Mouse (Mus musculus) testis, adult 2 months (tissue): ENCODE results near the gene Plekhj1.

Experiments
- CTCF ChIP-seq: fragments of 200-500 bp; IDR thresholded peaks from 2 replicates; pipeline ENCODE4 v1.5.1; 2012; ENCODE audit warnings: low read depth, mild to moderate bottlenecking, inconsistent platforms, low read length, moderate library complexity; ENCODE audit not compliant: control insufficient read depth, insufficient read depth, insufficient replicate concordance
- POLR2A ChIP-seq: fragments of 200-500 bp; IDR thresholded peaks from 2 replicates; pipeline ENCODE4 v1.6.1; 2012; ENCODE audit warnings: low read depth, mild to moderate bottlenecking, inconsistent platforms, low read length, moderate library complexity; ENCODE audit not compliant: control insufficient read depth

DNA sequence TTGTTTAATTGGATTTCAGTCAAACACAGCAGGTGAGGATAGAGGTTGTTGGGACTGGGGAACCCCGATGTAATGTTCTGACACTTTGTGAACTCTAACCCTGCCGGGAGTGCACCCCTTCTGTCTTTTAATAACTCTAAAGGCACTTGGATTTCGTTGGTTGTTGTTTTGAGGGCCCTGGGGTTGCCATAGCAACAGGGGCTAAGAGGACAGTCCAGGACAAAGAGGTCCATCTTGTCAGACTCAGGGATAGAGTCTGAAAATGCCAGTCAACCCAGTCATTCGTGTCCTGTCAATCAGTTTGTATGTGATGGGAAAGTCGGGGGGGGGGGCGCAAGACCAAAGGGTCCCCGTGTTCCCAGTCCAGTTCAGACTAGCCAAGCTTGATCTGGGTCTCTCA, 34.4 kb upstream of the Plekhj1 start:
- TF ChIP-seq POLR2A (no peak), CTCF (no peak)
